Mouse (Mus musculus) ES-E14 (cell line): ENCODE measurements at regions not wholly inside any gene's neighbourhood (a gene's known extent, or its start where the extent isn't known, plus 50 kb on each side); places are given as distances from the start of the nearest gene placed in this dataset.

Experiments used
- DNase-seq: peaks from one replicate; pipeline ENCODE4 v3.0.0-alpha.2; 2013; ENCODE audit warnings: low read depth, low spot score
- H3K27ac ChIP-seq: 2 replicates; pipeline ENCODE4 v1.5.1; 2012; ENCODE audit warnings: low read depth, mild to moderate bottlenecking, low read length, moderate library complexity, mixed read lengths; ENCODE audit not compliant: poor library complexity, insufficient read depth, severe bottlenecking
- H3K36me3 ChIP-seq: 2 replicates; pipeline ENCODE4 v1.6.1; 2012; ENCODE audit warnings: mild to moderate bottlenecking, low read length, moderate library complexity, mixed read lengths; ENCODE audit not compliant: control insufficient read depth, poor library complexity, insufficient read depth, severe bottlenecking
- H3K4me1 ChIP-seq, 2 experiments: fragments of 150-350 bp in 1 of 2; sonication (generic) in 1 of 2; 2 replicates each; pipeline ENCODE4 v1.6.1; 2012; ENCODE audit warnings: low read length in 2 of 2, mild to moderate bottlenecking in 1 of 2, mixed read lengths in 1 of 2; ENCODE audit not compliant: control insufficient read depth in 2 of 2, insufficient read depth in 2 of 2, poor library complexity in 1 of 2
- H3K4me3 ChIP-seq, 2 experiments: fragments of 150-350 bp in 1 of 2; sonication (generic) in 1 of 2; 2 replicates each; pipeline ENCODE4 v1.5.1; 2012; ENCODE audit warnings: low read length in 2 of 2, low read depth in 1 of 2, mild to moderate bottlenecking in 1 of 2, mixed read lengths in 1 of 2; ENCODE audit not compliant: insufficient read depth in 1 of 2, poor library complexity in 1 of 2, severe bottlenecking in 1 of 2
- H3K9ac ChIP-seq: 2 replicates; pipeline ENCODE4 v1.6.1; 2012; ENCODE audit warnings: low read depth, mild to moderate bottlenecking, low read length, mixed read lengths; ENCODE audit not compliant: poor library complexity, insufficient read depth, severe bottlenecking
- H3K9me3 ChIP-seq: fragments of 150-350 bp; sonication (generic); 2 replicates; pipeline ENCODE4 v1.6.1; 2012; ENCODE audit warnings: low read depth, mild to moderate bottlenecking, low read length; ENCODE audit not compliant: control insufficient read depth, insufficient read depth
- CHD2 ChIP-seq: IDR thresholded peaks from 2 replicates; pipeline ENCODE4 v1.6.1; 2014; ENCODE audit warnings: mild to moderate bottlenecking, low read depth, low read length, inconsistent platforms
- HCFC1 ChIP-seq: IDR thresholded peaks from 2 replicates; pipeline ENCODE4 v1.6.1; 2012; ENCODE audit warnings: low read length, inconsistent platforms, borderline replicate concordance; ENCODE audit not compliant: insufficient read depth
- MAFK ChIP-seq: IDR thresholded peaks from 2 replicates; pipeline ENCODE4 v1.6.1; 2014; ENCODE audit warnings: mild to moderate bottlenecking, low read depth, low read length, inconsistent platforms; ENCODE audit not compliant: insufficient read depth
- ZC3H11A ChIP-seq: IDR thresholded peaks from 2 replicates; pipeline ENCODE4 v1.6.1; 2012; ENCODE audit warnings: low read depth, mild to moderate bottlenecking, inconsistent platforms, low read length, borderline replicate concordance
- ZNF384 ChIP-seq: IDR thresholded peaks from 2 replicates; pipeline ENCODE4 v1.6.1; 2012; ENCODE audit warnings: low read depth, low read length, inconsistent platforms
- in situ Hi-C, 2 experiments: fragments of 600-800 bp; cut with MboI; formaldehyde crosslinking; loops; one replicate each; pipeline ENCODE4 v1.15.1; 2025; ENCODE audit warnings: low sequenced_read_pairs in 2 of 2, inconsistent platforms in 1 of 2; ENCODE audit not compliant: unreplicated experiment in 2 of 2

DNA sequence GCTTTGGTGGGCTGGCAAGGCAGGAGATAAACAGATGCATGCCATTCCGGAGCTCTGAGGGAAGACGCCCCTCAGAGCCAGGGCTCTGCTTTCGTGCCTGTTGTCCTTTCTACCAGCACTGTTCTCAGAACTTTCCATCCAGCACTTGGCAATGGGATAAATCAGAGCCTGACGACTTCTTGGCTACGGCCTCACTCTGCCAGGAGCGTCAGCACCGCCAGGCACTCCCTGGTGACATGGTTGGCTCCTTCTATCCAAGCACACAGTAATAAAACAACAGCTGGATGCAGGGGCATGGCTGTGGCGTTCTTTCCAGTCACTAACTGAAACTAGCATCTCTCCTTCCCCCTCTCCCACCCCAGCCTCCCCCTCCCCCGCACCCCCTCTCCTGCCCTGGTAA lies 215.4 kb downstream of the Ly86 start:
- TF ChIP-seq ZC3H11A (no peak), ZNF384 (no peak), CHD2 (no peak), MAFK (no peak), HCFC1 (no peak)
- H3K9ac ChIP-seq: no peak overlapping the region
- H3K9me3 ChIP-seq: no peaks in the 10 kb centered on the region
- H3K4me3 ChIP-seq: no peak overlapping the region
- no peak overlapping the region; the same call in 1 of the 2 replicates for H3K27ac ChIP-seq
- no peaks in the 10 kb centered on the region for H3K36me3 ChIP-seq
- H3K4me1 ChIP-seq: peaks cover 2 to 15% of the 10 kb centered on the region in 2 experiments; a peak in 1 of 4 replicates
- DNase-seq: no peak
- in situ Hi-C loops: no loop called here

DNA sequence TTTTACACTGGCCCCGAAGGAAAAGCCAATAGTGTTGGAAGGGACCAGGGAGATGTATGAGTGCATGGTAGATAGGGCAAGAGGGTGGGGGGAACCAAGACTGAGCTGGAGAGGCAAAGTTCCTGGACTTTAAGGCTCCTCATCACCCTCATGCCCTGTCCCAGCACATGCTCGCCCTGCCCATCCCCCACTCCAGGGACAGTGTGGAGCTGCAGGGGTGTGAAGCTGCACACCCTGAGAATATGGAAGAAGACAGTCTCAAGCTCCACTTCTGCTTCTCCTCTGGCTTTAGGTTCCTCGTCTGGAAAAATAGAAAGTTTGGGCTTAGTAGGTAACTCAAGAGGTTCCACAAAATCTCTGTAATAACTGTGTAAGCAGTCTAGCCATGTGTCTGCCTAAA lies 215.8 kb downstream of the Ly86 start:
- no peak overlapping the region for H3K9ac ChIP-seq
- H3K27ac ChIP-seq: no peak overlapping the region
- H3K36me3 ChIP-seq: no peaks in the 10 kb centered on the region
- no peak for DNase-seq
- H3K4me1 ChIP-seq: peaks cover 2 to 15% of the 10 kb centered on the region in 2 experiments; a peak in 1 of 4 replicates
- no peaks in the 10 kb centered on the region for H3K9me3 ChIP-seq
- no peak overlapping the region for H3K4me3 ChIP-seq
- TF ChIP-seq MAFK (no peak), CHD2 (no peak)
- in situ Hi-C loops: no loop called here

DNA sequence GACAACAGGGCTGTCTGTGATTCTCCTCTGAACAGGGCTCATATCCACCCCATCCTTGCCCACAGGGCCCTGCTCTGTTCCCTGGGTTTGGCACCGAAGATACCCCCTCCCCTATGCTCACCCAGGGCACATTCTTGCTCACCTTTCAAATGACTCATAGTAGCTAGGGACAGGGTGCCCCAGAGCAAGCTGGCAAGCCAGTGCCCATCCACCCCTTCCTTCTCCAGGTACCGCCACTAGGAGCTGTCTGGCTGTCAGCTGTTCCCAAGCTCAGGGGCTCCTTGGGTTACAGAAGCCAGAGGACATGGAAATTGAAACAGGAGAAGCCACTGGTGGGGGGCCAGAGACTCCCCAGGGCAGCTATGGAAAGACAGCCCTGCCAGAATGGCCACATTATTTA lies 216.4 kb downstream of the Ly86 start:
- Histone ChIP-seq H3K36me3 (no peaks in the 10 kb centered on the region), H3K27ac (no peak overlapping the region), H3K9me3 (no peaks in the 10 kb centered on the region), H3K4me1 (peaks cover 2 to 15% of the 10 kb centered on the region in 2 experiments; a peak in 1 of 4 replicates), H3K4me3 (no peak overlapping the region), H3K9ac (no peak overlapping the region)
- no peak for DNase-seq
- TF ChIP-seq ZC3H11A (no peak), ZNF384 (no peak), MAFK (no peak), CHD2 (no peak), HCFC1 (no peak)
- in situ Hi-C loops: no loop called here

DNA sequence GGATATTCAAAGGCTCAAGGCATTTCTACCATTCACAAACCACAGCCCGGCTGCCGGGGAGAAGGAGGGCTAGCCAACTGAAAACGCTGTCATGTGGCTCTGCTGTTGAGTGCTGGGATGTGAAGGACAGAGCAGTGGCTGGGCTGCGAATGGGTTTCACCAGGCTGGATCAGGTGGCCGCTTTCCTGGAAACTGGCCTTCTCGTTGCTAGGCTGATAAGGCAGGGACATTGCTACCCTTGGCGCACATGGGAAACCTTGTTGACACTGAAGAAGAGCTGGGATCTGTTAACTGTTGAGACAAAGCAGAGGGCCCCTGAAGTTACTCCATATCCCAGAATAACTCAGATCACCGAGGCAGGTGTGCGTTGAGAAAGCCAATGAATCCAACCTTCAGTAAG lies 216.1 kb upstream of the Rreb1 start:
- Histone ChIP-seq H3K9me3 (no peaks in the 10 kb centered on the region), H3K4me3 (no peak overlapping the region), H3K27ac (no peak overlapping the region; the same call in 1 of the 2 replicates), H3K4me1 (peaks cover 2 to 15% of the 10 kb centered on the region in 2 experiments; a peak in 1 of 4 replicates), H3K9ac (no peak overlapping the region), H3K36me3 (no peaks in the 10 kb centered on the region)
- DNase-seq: no peak
- in situ Hi-C loops: no loop called here
- no peak for TF ChIP-seq MAFK
- no peak for TF ChIP-seq HCFC1
- no peak for TF ChIP-seq ZC3H11A
- TF ChIP-seq CHD2: no peak
- no peak for TF ChIP-seq ZNF384

DNA sequence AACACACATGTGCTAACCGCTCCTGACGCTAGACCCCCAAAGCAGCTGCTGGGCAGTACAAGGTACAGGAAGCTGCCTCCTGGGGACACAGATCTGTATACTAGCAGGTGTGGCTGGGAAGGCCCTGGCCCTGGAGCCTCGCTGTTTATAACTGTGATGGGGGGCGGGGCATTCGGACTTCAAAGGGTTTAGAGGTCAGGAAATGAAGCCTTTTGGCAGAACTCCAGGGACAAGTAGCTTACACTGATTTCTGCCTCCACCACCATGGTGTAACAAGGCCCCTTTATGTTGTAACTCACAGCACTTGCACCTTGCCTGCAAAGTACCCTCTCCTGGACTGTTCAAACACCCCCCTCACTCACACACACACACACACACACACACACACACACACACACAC lies 215.5 kb upstream of the Rreb1 start:
- H3K4me3 ChIP-seq: no peak overlapping the region
- no peaks in the 10 kb centered on the region for H3K36me3 ChIP-seq
- H3K27ac ChIP-seq: no peak overlapping the region
- H3K9me3 ChIP-seq: no peaks in the 10 kb centered on the region
- H3K4me1 ChIP-seq: peaks cover 2 to 11% of the 10 kb centered on the region in 2 experiments; a peak in 1 of 4 replicates
- TF ChIP-seq CHD2 (no peak), ZC3H11A (no peak), HCFC1 (no peak), MAFK (no peak), ZNF384 (no peak)
- no peak for DNase-seq
- H3K9ac ChIP-seq: no peak overlapping the region
- in situ Hi-C loops: no loop called here
